Mouse (Mus musculus): ENCODE data around the gene Olfr1512. TPM values are rescaled to one million over a fixed set of nuclear protein-coding genes. Genes with fewer than 3 reads are reported as not detected.

The Olfr1512 gene
- polyA plus RNA-seq, 1 experiment from 2014 or later: not detected

- Histone ChIP-seq H3K36me3 (ENCODE audit: inconsistent target) (no peaks in the 10 kb centered on the region), H3K4me3 (ENCODE audit: inconsistent target) (no peak overlapping the region), H3K79me2 (ENCODE audit: inconsistent target) (no peaks in the 10 kb centered on the region), H3K27ac (no peak overlapping the region)
- 10% methylated on average over 14 of the region's 14 CpGs for WGBS (ENCODE audit: missing documents)
Observed at GRCm38 (mm10) chr14:52327375-52327901, 51.5 kb downstream of the Olfr1512 start.

GRCm38 (mm10) chr14:52325890-52326289, 53.1 kb downstream of the Olfr1512 start:
- Histone ChIP-seq H3K79me2 (ENCODE audit: inconsistent target) (no peaks in the 10 kb centered on the region), H3K27ac (no peak overlapping the region), H3K4me3 (ENCODE audit: inconsistent target) (no peak overlapping the region), H3K36me3 (ENCODE audit: inconsistent target) (no peaks in the 10 kb centered on the region)
- WGBS (ENCODE audit: missing documents): 24% methylated on average over 4 of the region's 4 CpGs

Other genes with a start within 250 kb of the Olfr1512 start
- gene Supt16, start 181.8 kb downstream of the Olfr1512 start, polyA plus RNA-seq (2018): 37.9 to 74.0 TPM (median 56.6 TPM) in 3 replicates
- gene Chd8, start 121.4 kb downstream of the Olfr1512 start, polyA plus RNA-seq (2018): 45.5 to 56.6 TPM (median 54.6 TPM) in 3 replicates
- gene Tox4, start 100.0 kb downstream of the Olfr1512 start, polyA plus RNA-seq (2018): 34.3 to 46.1 TPM (median 44.4 TPM) in 3 replicates
- 9.7 to 20.8 TPM (median 12.3 TPM) in 3 replicates for gene Rab2b, start 99.6 kb downstream of the Olfr1512 start, polyA plus RNA-seq (2018)
- gene Mettl3, start 74.0 kb downstream of the Olfr1512 start, polyA plus RNA-seq (2018): 15.8 to 18.9 TPM (median 16.8 TPM) in 3 replicates
- 0.26 to 0.31 TPM (median 0.27 TPM) in 3 replicates for gene Sall2, start 50.4 kb downstream of the Olfr1512 start, polyA plus RNA-seq (2018)
- not detected in 3 replicates for gene Olfr1513, start 22.8 kb downstream of the Olfr1512 start, polyA plus RNA-seq (2018)
- gene Olfr1511, start 18.2 kb upstream of the Olfr1512 start, polyA plus RNA-seq (2018): not detected in 3 replicates
- gene Olfr1510, start 35.2 kb upstream of the Olfr1512 start, polyA plus RNA-seq (2018): not detected in 3 replicates
- gene Olfr1509, start 63.8 kb upstream of the Olfr1512 start, polyA plus RNA-seq (2018): not detected in 3 replicates
- not detected in 3 replicates for gene Olfr1508, start 88.3 kb upstream of the Olfr1512 start, polyA plus RNA-seq (2018)
- not detected in 3 replicates for gene Olfr1507, start 116.6 kb upstream of the Olfr1512 start, polyA plus RNA-seq (2018)

Measured in macrophage (primary cell).